Mouse (Mus musculus): ENCODE measurements around the gene Olfr1324.
"Not testable (repeated sequence)": the region's sequence is repeated elsewhere in the genome, so short reads cannot be mapped to it uniquely, and the experiment has no call there.

Olfr1324 gene

GRCm38 (mm10) chrX:50428398-50428797, at the start of gene Olfr1324:
Olfr1324 (minus strand) TSS chrX:50428498.
- no peak for DNase-seq (ENCODE audit: extremely low read depth, insufficient read length, low spot score)

GRCm38 (mm10) chrX:50470341-50470740, 42.0 kb upstream of the Olfr1324 start:
- not testable (repeated sequence) for DNase-seq (ENCODE audit: extremely low read depth, insufficient read length, low spot score)

- DNase-seq (ENCODE audit: extremely low read depth, insufficient read length, low spot score) = no peak
These were observed 27.8 kb upstream of the Olfr1324 start for GRCm38 (mm10) chrX:50456136-50456535.

DNA sequence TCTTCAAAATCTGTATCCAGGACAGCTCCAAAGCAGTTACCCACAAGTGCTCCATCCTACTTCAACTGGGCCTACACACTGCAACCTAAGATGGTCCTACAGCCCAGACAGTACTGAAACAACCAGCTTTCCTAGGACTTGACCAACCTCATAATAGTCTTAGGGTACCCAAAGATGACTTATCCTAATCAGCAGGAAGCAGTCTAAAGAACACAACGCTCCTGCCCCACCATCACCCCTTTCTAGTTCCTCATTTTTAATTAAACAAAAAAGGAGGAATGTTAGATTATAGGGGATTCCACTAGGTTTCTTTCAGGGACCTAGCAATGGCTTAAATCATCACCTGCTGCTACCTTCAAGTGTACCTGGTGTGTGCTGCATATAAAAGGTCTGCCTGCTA, 15.1 kb upstream of the Olfr1324 start:
- DNase-seq (ENCODE audit: extremely low read depth, insufficient read length, low spot score) = no peak

DNA sequence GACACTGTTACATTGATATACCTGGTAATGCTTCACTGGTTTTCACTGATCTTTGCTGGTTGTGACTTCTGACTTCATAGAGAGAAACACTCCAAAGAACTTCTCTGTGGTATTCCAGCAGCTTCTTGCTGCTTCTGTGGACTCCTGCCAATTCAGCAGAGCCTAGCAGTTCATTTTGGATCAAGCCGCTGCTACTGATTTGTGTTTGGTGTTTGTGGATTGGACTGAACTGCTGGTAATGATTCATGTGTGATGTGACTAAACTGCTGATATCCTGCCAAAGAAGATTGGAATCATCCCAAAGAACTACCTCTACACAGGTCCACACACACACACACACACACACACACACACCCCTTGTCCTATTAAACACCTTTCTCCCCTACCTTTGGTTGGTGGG, 14.4 kb upstream of the Olfr1324 start:
- no peak for DNase-seq (ENCODE audit: extremely low read depth, insufficient read length, low spot score)

DNA sequence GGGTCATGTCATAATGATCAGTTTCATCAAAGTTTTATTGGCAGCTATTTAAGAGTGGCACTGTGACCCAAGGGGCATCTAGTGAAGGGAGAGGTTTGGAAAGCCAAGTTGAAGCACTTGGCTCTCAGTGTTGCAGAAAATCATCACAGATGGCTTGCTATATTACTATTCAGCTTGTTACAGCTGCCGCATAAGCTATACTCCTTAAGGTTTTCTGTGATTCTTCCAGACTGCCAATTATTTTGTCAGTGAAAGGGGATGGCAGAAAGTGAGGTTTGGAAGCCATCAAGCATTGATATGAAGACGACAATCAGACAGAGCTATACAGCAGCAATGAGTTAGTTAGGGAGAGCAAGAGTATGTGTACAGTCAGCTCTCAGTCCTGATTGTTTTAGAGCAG, 4.2 kb upstream of the Olfr1324 start:
- no peak for DNase-seq (ENCODE audit: extremely low read depth, insufficient read length, low spot score)

DNA sequence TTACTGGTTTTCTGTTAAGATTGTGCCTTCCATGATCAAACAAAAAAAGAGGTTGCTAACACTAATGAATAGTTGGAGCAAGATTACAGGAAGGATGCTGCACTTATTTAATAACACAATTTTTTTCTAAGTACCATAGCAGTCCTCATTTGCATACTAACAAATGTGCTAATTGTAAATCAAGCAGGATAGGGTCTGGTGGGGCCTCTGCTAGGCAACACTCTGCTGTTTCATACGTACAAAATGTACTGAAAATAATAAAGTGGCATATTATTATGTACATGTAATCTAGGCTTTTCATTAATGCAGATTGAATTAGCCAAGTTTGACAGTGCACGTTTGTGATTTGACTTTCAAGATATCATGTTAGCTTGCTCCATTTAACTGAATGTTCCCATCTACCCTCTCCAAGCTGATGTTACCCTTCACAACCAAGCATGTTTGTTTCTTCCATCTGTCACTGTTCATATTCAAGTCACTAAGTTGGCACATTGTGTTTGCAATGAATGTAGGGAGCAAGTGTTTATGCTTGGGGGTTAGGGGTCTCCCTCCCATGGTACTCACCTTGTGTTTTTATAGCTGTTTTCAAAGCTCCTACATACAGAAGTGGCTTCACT, 478 bp downstream of the Olfr1324 start:
- no peak for DNase-seq (ENCODE audit: extremely low read depth, insufficient read length, low spot score)

GRCm38 (mm10) chrX:50425899-50426436, 2.3 kb downstream of the Olfr1324 start:
- no peak for DNase-seq (ENCODE audit: extremely low read depth, insufficient read length, low spot score)

GRCm38 (mm10) chrX:50410361-50410760, 17.9 kb downstream of the Olfr1324 start:
- DNase-seq (ENCODE audit: extremely low read depth, insufficient read length, low spot score) = not testable (repeated sequence)

DNA sequence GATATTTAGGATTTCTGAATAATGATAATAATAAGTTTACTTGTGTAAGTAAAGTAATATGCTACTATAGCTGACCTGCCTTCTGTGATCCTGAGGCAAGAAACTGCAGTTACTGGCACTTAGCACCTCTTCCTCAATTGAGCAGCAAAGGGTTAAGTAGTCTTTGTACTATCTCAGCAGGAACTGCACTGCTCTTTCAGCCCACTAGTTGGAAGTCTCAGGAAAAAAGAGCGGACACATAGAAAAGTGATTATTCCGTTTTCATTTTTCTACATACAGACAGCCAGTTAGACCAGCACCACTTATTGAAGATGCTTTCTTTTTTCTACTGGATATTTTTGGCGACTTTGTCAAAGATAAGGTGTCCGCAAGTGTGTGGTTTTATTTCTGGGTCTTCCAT, 37.7 kb downstream of the Olfr1324 start:
- not testable (repeated sequence) for DNase-seq (ENCODE audit: extremely low read depth, insufficient read length, low spot score)

DNA sequence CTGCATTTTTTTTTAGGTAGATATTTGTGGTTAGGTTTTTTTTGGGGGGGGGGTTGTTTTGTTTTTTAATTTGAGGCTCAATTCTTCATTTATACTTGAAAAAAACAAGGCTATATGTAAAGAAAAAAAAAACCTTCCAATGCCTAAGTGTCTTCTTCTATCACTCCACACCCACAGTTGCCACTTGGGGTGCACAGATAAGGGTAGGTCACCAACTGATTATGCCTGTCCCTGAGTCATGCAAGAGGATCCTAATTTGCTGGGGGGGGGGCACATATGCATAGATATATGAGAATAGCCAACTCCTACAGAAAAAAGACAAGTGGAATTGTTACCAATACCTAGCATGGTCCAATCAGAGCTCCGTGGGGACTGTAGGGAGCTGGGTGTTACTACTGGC, 53.3 kb downstream of the Olfr1324 start:
- no peak for DNase-seq (ENCODE audit: extremely low read depth, insufficient read length, low spot score)
